Mouse (Mus musculus) midbrain, embryonic 15.5 days (tissue): ENCODE results near the gene Rpl36. TPM values are rescaled to one million over a fixed set of nuclear protein-coding genes. Genes with fewer than 3 reads are reported as not detected.
"Not testable (repeated sequence)": the region's sequence is repeated elsewhere in the genome, so short reads cannot be mapped to it uniquely, and the experiment has no call there.

Source experiments
- ATAC-seq: fragments of 200-750 bp; cut with Nextera tagmentation; replicated peaks from 2 replicates; pipeline ENCODE4 v1.8.0; 2017; ENCODE audit warnings: moderate TSS enrichment
- H3K27ac ChIP-seq: fragments of 300-500 bp; sonication (generic); 2 replicates; pipeline ENCODE4 v1.5.1; 2015; ENCODE audit warnings: mild to moderate bottlenecking, inconsistent platforms
- H3K27me3 ChIP-seq: fragments of 300-500 bp; sonication (generic); replicated peaks from 2 replicates; pipeline ENCODE4 v1.6.1; 2015; ENCODE audit warnings: inconsistent platforms
- H3K36me3 ChIP-seq: fragments of 300-500 bp; sonication (generic); replicated peaks from 2 replicates; pipeline ENCODE4 v1.6.1; 2015; ENCODE audit warnings: inconsistent platforms
- H3K4me1 ChIP-seq: fragments of 300-500 bp; sonication (generic); 2 replicates; pipeline ENCODE4 v1.6.1; 2015; ENCODE audit warnings: inconsistent platforms
- H3K4me2 ChIP-seq: fragments of 300-500 bp; sonication (generic); 2 replicates; pipeline ENCODE4 v1.6.1; 2015; ENCODE audit warnings: inconsistent platforms, mild to moderate bottlenecking, moderate library complexity
- H3K4me3 ChIP-seq: fragments of 300-500 bp; sonication (generic); 2 replicates; pipeline ENCODE4 v1.5.1; 2015; ENCODE audit warnings: mild to moderate bottlenecking, inconsistent platforms
- H3K9ac ChIP-seq: fragments of 300-500 bp; sonication (generic); 2 replicates; pipeline ENCODE4 v1.6.1; 2015; ENCODE audit warnings: mild to moderate bottlenecking, inconsistent platforms
- H3K9me3 ChIP-seq: fragments of 300-500 bp; sonication (generic); 2 replicates; pipeline ENCODE4 v1.6.1; 2016; ENCODE audit warnings: inconsistent platforms
- WGBS: fragments of 180-500 bp; shearing (Covaris S2); methylation state at CpG from one replicate; pipeline ENCODE4 v1.1.7; 2015; ENCODE audit warnings: mixed read lengths; 5-methylcytosine and 5-hydroxymethylcytosine counted together
- polyA plus RNA-seq: library from polyadenylated mRNA; unstranded; fragments of >200 nt; fragmentation: Nextera tagmentation; extraction: Ambion mirVana; gene quantifications from 2 replicates; pipeline ENCODE4 v1.2.1, GENCODE M21; 2015

Gene Rpl36
- polyA plus RNA-seq, 1 experiment from 2014 or later, result 926 TPM

GRCm38 (mm10) chr17:56627530-56628277 lies 14.5 kb downstream of the Rpl36 start, which contains the start of gene Catsperd:
TSS of gene Catsperd (plus strand) at chr17:56628143.
- Histone ChIP-seq H3K36me3 (no peaks in the 10 kb centered on the region; the same call in 1 of the 2 replicates), H3K9me3 (no peaks in the 10 kb centered on the region), H3K27ac (peak within 1 kb of the TSS; percentile 82), H3K4me3 (peak within 1 kb of the TSS; percentile 78), H3K9ac (peak within 1 kb of the TSS; percentile 60), H3K4me2 (peak within 1 kb of the TSS; percentile 92), H3K4me1 (peaks cover 28% of the 10 kb centered on the region), H3K27me3 (0 out of 2 replicates have a peak, but pooled peaks cover 3% of the 10 kb centered on the region)
- peak; percentile 69 for ATAC-seq
- 7% methylated on average over 26 of the region's 26 CpGs for WGBS

GRCm38 (mm10) chr17:56629800-56630781 lies 16.9 kb downstream of the Rpl36 start:
- not testable (repeated sequence) for H3K27me3 ChIP-seq, H3K27ac ChIP-seq, H3K9ac ChIP-seq, H3K36me3 ChIP-seq, H3K9me3 ChIP-seq, H3K4me3 ChIP-seq, H3K4me2 ChIP-seq, ATAC-seq
- peaks cover 23% of the 10 kb centered on the region for H3K4me1 ChIP-seq
- WGBS, result 89% methylated on average over 27 of the region's 27 CpGs

DNA sequence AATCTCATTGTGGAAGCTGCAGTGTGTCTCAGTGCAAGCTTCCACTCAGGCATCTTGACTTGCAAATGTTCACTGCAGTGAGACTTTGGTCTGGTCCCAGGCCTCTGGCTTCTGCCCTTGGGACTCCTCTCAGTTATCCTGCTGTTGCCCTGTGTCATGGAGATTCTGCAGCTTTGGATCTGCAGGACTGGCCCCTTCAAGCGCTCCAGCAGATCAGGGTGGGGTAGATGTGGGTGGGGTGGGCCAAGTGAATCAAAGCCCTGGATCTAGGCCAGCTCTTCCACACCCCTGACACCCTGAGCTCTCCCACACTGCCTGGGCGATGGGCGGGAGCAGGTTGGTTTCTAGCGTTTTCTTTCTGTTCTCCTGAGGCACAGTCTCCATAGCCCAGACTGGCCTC lies 18.6 kb downstream of the Rpl36 start:
- Histone ChIP-seq H3K4me2 (no peak overlapping the region), H3K4me3 (no peak overlapping the region), H3K27me3 (0 out of 2 replicates have a peak, but pooled peaks cover 3% of the 10 kb centered on the region), H3K9ac (no peak overlapping the region), H3K9me3 (no peaks in the 10 kb centered on the region), H3K36me3 (no peaks in the 10 kb centered on the region), H3K4me1 (peaks cover 11% of the 10 kb centered on the region), H3K27ac (no peak overlapping the region)
- no peak for ATAC-seq
- WGBS, result 56% methylated on average over 4 of the region's 4 CpGs

GRCm38 (mm10) chr17:56634023-56634422 lies 20.8 kb downstream of the Rpl36 start:
- Histone ChIP-seq H3K9me3 (no peaks in the 10 kb centered on the region), H3K36me3 (no peaks in the 10 kb centered on the region), H3K9ac (no peak overlapping the region), H3K27ac (no peak overlapping the region), H3K4me3 (no peak overlapping the region), H3K4me1 (no peaks in the 10 kb centered on the region), H3K4me2 (no peak overlapping the region), H3K27me3 (0 out of 2 replicates have a peak, but pooled peaks cover 3% of the 10 kb centered on the region)
- 94% methylated on average over 6 of the region's 6 CpGs for WGBS
- ATAC-seq, result no peak

- H3K9me3 ChIP-seq, result no peaks in the 10 kb centered on the region
- H3K4me1 ChIP-seq, result no peaks in the 10 kb centered on the region
- no peak overlapping the region for H3K27ac ChIP-seq
- H3K4me3 ChIP-seq, result no peak overlapping the region
- H3K36me3 ChIP-seq, result no peaks in the 10 kb centered on the region
- H3K4me2 ChIP-seq, result no peak overlapping the region
- no peaks in the 10 kb centered on the region for H3K27me3 ChIP-seq
- no peak for ATAC-seq
- no peak overlapping the region for H3K9ac ChIP-seq
- 88% methylated on average over 4 of the region's 4 CpGs for WGBS
Measured at GRCm38 (mm10) chr17:56643237-56643636, 30.0 kb downstream of the Rpl36 start.

DNA sequence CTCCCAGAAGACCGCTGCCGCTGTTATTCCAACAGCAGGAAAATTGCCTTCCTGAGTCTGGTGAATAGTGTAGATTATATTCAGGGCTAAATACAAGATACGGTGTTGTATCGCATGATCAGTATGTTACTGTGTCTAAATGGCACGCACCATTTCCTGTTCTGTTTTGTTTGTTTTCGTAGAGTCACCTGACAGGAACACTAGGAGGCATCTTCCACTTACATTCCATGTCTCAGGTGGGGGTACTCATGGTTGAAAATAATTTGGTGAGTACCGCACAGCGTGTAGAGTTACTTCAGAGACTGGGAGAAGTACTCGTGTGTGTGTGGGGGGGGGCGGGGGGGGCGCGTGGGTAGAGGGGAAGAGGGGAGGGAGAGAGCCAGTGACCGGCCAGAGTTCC lies 34.3 kb downstream of the Rpl36 start:
- no peaks in the 10 kb centered on the region for H3K27me3 ChIP-seq
- H3K4me1 ChIP-seq, result no peaks in the 10 kb centered on the region
- no peaks in the 10 kb centered on the region for H3K9me3 ChIP-seq
- no peak overlapping the region for H3K4me3 ChIP-seq
- H3K36me3 ChIP-seq, result no peaks in the 10 kb centered on the region
- no peak overlapping the region for H3K4me2 ChIP-seq
- no peak for ATAC-seq
- H3K27ac ChIP-seq, result no peak overlapping the region
- 75% methylated on average over 12 of the region's 13 CpGs for WGBS
- no peak overlapping the region for H3K9ac ChIP-seq

GRCm38 (mm10) chr17:56651801-56652200 lies 38.6 kb downstream of the Rpl36 start:
- Histone ChIP-seq H3K9ac (no peak overlapping the region), H3K27ac (no peak overlapping the region), H3K4me2 (no peak overlapping the region), H3K4me3 (no peak overlapping the region), H3K27me3 (no peaks in the 10 kb centered on the region), H3K9me3 (no peaks in the 10 kb centered on the region), H3K36me3 (no peaks in the 10 kb centered on the region), H3K4me1 (no peaks in the 10 kb centered on the region)
- ATAC-seq, result no peak
- WGBS, result 42% methylated on average over 10 of the region's 10 CpGs

DNA sequence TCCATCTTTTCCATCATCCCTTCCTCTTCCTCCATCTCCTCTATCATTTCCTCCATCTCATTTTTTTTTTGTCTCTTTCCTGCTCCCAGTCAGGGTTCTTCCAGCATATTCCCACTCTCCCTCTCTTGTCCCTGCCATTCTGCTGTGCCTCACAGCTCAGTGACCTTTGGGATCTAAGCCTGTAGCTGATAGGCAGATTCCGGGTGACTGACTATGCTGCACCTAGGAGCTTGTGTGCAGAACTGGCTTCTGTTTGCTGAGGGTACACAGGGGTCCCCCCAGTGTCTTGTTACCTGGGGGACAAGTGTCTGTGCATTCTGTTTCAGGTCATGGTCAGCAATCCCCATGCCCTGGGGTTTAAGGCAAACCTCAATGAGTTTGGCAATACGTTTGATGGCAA lies 41.6 kb downstream of the Rpl36 start:
- no peaks in the 10 kb centered on the region for H3K36me3 ChIP-seq
- no peak overlapping the region for H3K9ac ChIP-seq
- H3K27me3 ChIP-seq, result no peaks in the 10 kb centered on the region
- WGBS, result 69% methylated on average over 2 of the region's 2 CpGs
- no peak overlapping the region for H3K4me2 ChIP-seq
- H3K27ac ChIP-seq, result no peak overlapping the region
- H3K4me3 ChIP-seq, result no peak overlapping the region
- H3K9me3 ChIP-seq, result no peaks in the 10 kb centered on the region
- H3K4me1 ChIP-seq, result no peaks in the 10 kb centered on the region
- no peak for ATAC-seq

- Histone ChIP-seq H3K27ac (no peak overlapping the region), H3K4me3 (no peak overlapping the region), H3K36me3 (no peaks in the 10 kb centered on the region), H3K9me3 (no peaks in the 10 kb centered on the region), H3K4me1 (no peaks in the 10 kb centered on the region), H3K9ac (no peak overlapping the region), H3K27me3 (no peaks in the 10 kb centered on the region), H3K4me2 (no peak overlapping the region)
- WGBS, result 92% methylated on average over 3 of the region's 3 CpGs
- ATAC-seq, result no peak
Measured at GRCm38 (mm10) chr17:56655311-56655710, 42.1 kb downstream of the Rpl36 start.

DNA sequence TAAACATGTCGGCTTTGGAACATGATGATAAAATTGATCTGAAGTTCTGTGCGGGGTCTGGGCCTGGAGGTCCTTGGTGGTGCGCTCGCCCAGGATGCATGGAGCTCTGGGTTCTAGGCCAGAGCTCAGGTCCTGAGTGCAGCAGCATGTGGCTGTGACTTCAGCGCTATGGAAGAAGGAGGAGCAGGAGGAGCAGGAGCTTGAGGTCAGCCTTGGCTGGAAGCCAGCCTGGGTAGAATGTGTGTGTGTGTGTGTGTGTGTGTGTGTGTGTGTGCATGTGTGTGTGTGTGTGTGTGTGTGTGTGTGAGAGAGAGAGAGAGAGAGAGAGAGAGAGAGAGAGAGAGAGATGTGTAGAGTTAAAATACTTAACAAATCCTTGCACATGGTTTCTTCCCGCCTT lies 43.0 kb downstream of the Rpl36 start:
- Histone ChIP-seq H3K27me3 (no peaks in the 10 kb centered on the region), H3K4me3 (no peak overlapping the region), H3K9me3 (no peaks in the 10 kb centered on the region), H3K9ac (no peak overlapping the region), H3K36me3 (no peaks in the 10 kb centered on the region), H3K4me1 (no peaks in the 10 kb centered on the region), H3K27ac (no peak overlapping the region), H3K4me2 (no peak overlapping the region)
- no peak for ATAC-seq
- WGBS, result 91% methylated on average over 6 of the region's 6 CpGs

GRCm38 (mm10) chr17:56663659-56664058 lies 50.4 kb downstream of the Rpl36 start:
- Histone ChIP-seq H3K4me1 (0 out of 2 replicates have a peak, but pooled peaks cover 3% of the 10 kb centered on the region), H3K9me3 (no peaks in the 10 kb centered on the region), H3K27ac (no peak overlapping the region), H3K4me2 (no peak overlapping the region), H3K4me3 (no peak overlapping the region), H3K36me3 (no peaks in the 10 kb centered on the region), H3K27me3 (0 out of 2 replicates have a peak, but pooled peaks cover 6% of the 10 kb centered on the region), H3K9ac (no peak overlapping the region)
- no peak for ATAC-seq
- WGBS, result 60% methylated on average over 3 of the region's 3 CpGs
